In the genomic region with DNA sequence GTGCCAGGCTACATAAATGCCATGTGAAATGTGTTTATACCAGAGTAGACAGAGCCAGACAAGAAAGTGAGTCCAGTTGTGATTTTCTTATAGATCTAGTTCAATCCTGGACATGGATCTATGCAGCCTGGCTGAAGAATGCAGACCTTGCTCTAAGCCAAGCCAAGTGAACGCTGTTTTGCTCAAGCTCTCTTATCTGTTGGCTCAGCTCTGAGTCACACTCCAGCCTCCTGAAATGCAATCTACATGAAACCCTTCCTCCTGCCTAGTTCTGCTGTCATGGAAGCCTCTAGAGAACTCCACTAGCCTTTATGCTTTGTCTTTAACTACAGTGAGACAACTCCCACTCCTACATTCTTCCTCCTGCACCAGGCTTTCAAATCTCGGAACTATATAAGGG, we compare ENCODE assay signal across 17 mouse cellular contexts. TPM values are rescaled to one million over a fixed set of nuclear protein-coding genes. Genes with fewer than 3 reads are reported as not detected.
DNase-seq lines count a peak whose midpoint lies in the region; ATAC-seq and TF ChIP-seq lines count a peak whose summit lies in the region.
"Had no signal": no experiment of that assay in that cellular context is flagged by ENCODE, and none has a peak within 500 bp of the region (broad histone marks: within the 10 kb centered on the region; RNA-seq: fewer than 3 reads in every experiment).

No protein-coding gene starts in this region.

- no peak overlapping the region for H3K9ac ChIP-seq in lung, postnatal 0 days (replicated peaks; ENCODE audit: low read depth)
- H3K9ac ChIP-seq in heart, embryonic 15.5 days = no peak overlapping the region
- H3K9ac ChIP-seq: embryonic facial prominence, embryonic 13.5 days; limb, embryonic 15.5 days had no signal

- H3K27ac ChIP-seq in lung, postnatal 0 days (ENCODE audit: low read length) = no peak overlapping the region
- peak overlapping the region; percentile 76 for H3K27ac ChIP-seq in heart, embryonic 15.5 days
- H3K27ac ChIP-seq: embryonic facial prominence, embryonic 13.5 days; hindbrain, embryonic 10.5 days; limb, embryonic 15.5 days had no signal

- H3K4me2 ChIP-seq in lung, postnatal 0 days (replicated peaks; ENCODE audit: low read depth, low read length) = no peak overlapping the region
- H3K4me2 ChIP-seq in heart, embryonic 15.5 days = peak overlapping the region; percentile 6; the same call in 1 of the 2 replicates
- H3K4me2 ChIP-seq: embryonic facial prominence, embryonic 13.5 days; limb, embryonic 15.5 days had no signal

- 42% methylated on average over 2 of the region's 2 CpGs for WGBS in lung, postnatal 0 days
- WGBS in heart, embryonic 15.5 days = 17% methylated on average over 2 of the region's 2 CpGs

- no peaks in the 10 kb centered on the region for H3K9me3 ChIP-seq in lung, postnatal 0 days (ENCODE audit: low read length)
- no peaks in the 10 kb centered on the region for H3K9me3 ChIP-seq in heart, embryonic 15.5 days (replicated peaks)
- H3K9me3 ChIP-seq: embryonic facial prominence, embryonic 13.5 days; hindbrain, embryonic 10.5 days; limb, embryonic 15.5 days had no signal

- no peaks in the 10 kb centered on the region for H3K4me1 ChIP-seq in lung, postnatal 0 days (ENCODE audit: insufficient read depth, low read depth, low read length)
- peaks cover 26% of the 10 kb centered on the region for H3K4me1 ChIP-seq in heart, embryonic 15.5 days (replicated peaks)
- H3K4me1 ChIP-seq: hindbrain, embryonic 10.5 days; limb, embryonic 15.5 days had no signal

- H3K36me3 ChIP-seq in lung, postnatal 0 days (ENCODE audit: insufficient read depth, low read length) = no peaks in the 10 kb centered on the region
- H3K36me3 ChIP-seq in heart, embryonic 15.5 days = no peaks in the 10 kb centered on the region
- H3K36me3 ChIP-seq: embryonic facial prominence, embryonic 13.5 days; hindbrain, embryonic 10.5 days; limb, embryonic 15.5 days had no signal

- no peaks in the 10 kb centered on the region for H3K27me3 ChIP-seq in lung, postnatal 0 days (replicated peaks; ENCODE audit: insufficient read depth, low read length)
- H3K27me3 ChIP-seq in heart, embryonic 15.5 days = no peaks in the 10 kb centered on the region
- H3K27me3 ChIP-seq: limb, embryonic 15.5 days had no signal

- no peak for ATAC-seq in lung, postnatal 0 days
- peak; percentile 63; the same call in 1 of the 2 replicates for ATAC-seq in heart, embryonic 15.5 days (replicated peaks; ENCODE audit: insufficient number of reproducible peaks, insufficient read depth, low FRiP score, low read depth)
- ATAC-seq: forebrain, embryonic 16.5 days had no signal

- TF ChIP-seq CTCF in lung, postnatal 0 days (IDR thresholded peaks at IDR 0.05) = no peak

- peak; percentile 69 for DNase-seq in adrenal gland, adult 2 months
- no peak for DNase-seq in adrenal gland, adult 18-20 months (ENCODE audit: low spot score in 2 of 2)
- DNase-seq in lung, postnatal 0 days (ENCODE audit: low spot score) = peak; percentile 17
- DNase-seq in lung, postnatal 14 days = no peak
- DNase-seq in yolk sac, embryonic 10.5 days (ENCODE audit: low spot score) = peak; percentile 10
- DNase-seq in cerebellum, postnatal 25 days = no peak
- no peak for DNase-seq in kidney, postnatal 10 days
- DNase-seq: cerebellum, postnatal 14 days; gastrocnemius, postnatal 10 days; lung, postnatal 10 days had no signal

- H3K4me3 ChIP-seq in lung, postnatal 0 days (ENCODE audit: low read depth, low read length) = no peak overlapping the region
- no peak overlapping the region for H3K4me3 ChIP-seq in heart, embryonic 15.5 days
- H3K4me3 ChIP-seq: embryonic facial prominence, embryonic 13.5 days; hindbrain, embryonic 10.5 days; limb, embryonic 15.5 days had no signal

- TF ChIP-seq EP300 in lung, postnatal 0 days (IDR thresholded peaks at IDR 0.05) = no peak

RNA-seq across cellular contexts. Expression of gene Fcgr2b, which starts 14.0 kb away (rescaled TPM):
- 1 to 10 TPM; 7.6 to 8.3 TPM for total RNA-seq in adrenal gland, adult 2 months (2021)
- polyA plus RNA-seq in adrenal gland, adult 2 months (2012; rRNA removed) = 4.0 and 4.2 TPM in 2 replicates
- 10 to 100 TPM in 1 of 2 experiments, 1 to 10 TPM in 1; 7.0 to 15.6 TPM for total RNA-seq in adrenal gland, adult 18-20 months (2021)
- polyA plus RNA-seq in lung, postnatal 0 days (2015; fragmentation: Nextera tagmentation; extraction: Ambion mirVana) = 6.9 and 9.2 TPM in 2 replicates
- 1.2 and 2.9 TPM in 2 replicates for polyA plus RNA-seq in heart, embryonic 15.5 days (2015; fragmentation: Nextera tagmentation; extraction: Ambion mirVana)

RNA-seq across cellular contexts. Expression of gene Fcrla, which starts 34.9 kb away (rescaled TPM):
- under 1 TPM in 1 of 2 experiments, not detected in 1; 0.97 TPM for total RNA-seq in adrenal gland, adult 2 months (2021)
- polyA plus RNA-seq in adrenal gland, adult 2 months (2012; rRNA removed) = 0.52 and 1.2 TPM in 2 replicates
- total RNA-seq in adrenal gland, adult 18-20 months (2021) = under 1 TPM in 1 of 2 experiments, not detected in 1; 0.54 TPM
- 0.67 and 0.76 TPM in 2 replicates for polyA plus RNA-seq in lung, postnatal 0 days (2015; fragmentation: Nextera tagmentation; extraction: Ambion mirVana)
- 0.09 and 0.22 TPM in 2 replicates for polyA plus RNA-seq in heart, embryonic 15.5 days (2015; fragmentation: Nextera tagmentation; extraction: Ambion mirVana)
- total RNA-seq: left cerebral cortex, adult 8-10 months had no signal
- polyA plus RNA-seq: embryonic facial prominence, embryonic 13.5 days; forebrain, embryonic 16.5 days; hindbrain, embryonic 10.5 days; intestine, embryonic 14.5 days had no signal

RNA-seq across cellular contexts. Expression of gene Fcrlb, which starts 49.6 kb away (rescaled TPM):
- total RNA-seq in adrenal gland, adult 2 months (2021) = not detected
- 0.54 and 0.76 TPM in 2 replicates for polyA plus RNA-seq in adrenal gland, adult 2 months (2012; rRNA removed)
- not detected for total RNA-seq in adrenal gland, adult 18-20 months (2021)
- polyA plus RNA-seq in lung, postnatal 0 days (2015; fragmentation: Nextera tagmentation; extraction: Ambion mirVana) = 0.26 TPM in 1 of 2 replicates, not detected in the other
- 0.14 TPM in 1 of 2 replicates, not detected in the other for polyA plus RNA-seq in heart, embryonic 15.5 days (2015; fragmentation: Nextera tagmentation; extraction: Ambion mirVana)
- total RNA-seq: gastrocnemius, postnatal 10 days had no signal
- polyA plus RNA-seq: embryonic facial prominence, embryonic 13.5 days; hindbrain, embryonic 10.5 days; intestine, embryonic 14.5 days had no signal

RNA-seq across cellular contexts. Expression of gene Fcgr4, which starts 56.4 kb away (rescaled TPM):
- 1 to 10 TPM; 5.1 to 6.9 TPM for total RNA-seq in adrenal gland, adult 2 months (2021)
- polyA plus RNA-seq in adrenal gland, adult 2 months (2012; rRNA removed) = 1.6 and 2.0 TPM in 2 replicates
- total RNA-seq in adrenal gland, adult 18-20 months (2021) = 10 to 100 TPM in 1 of 2 experiments, 1 to 10 TPM in 1; 5.8 to 13.0 TPM
- 3.3 and 4.0 TPM in 2 replicates for polyA plus RNA-seq in lung, postnatal 0 days (2015; fragmentation: Nextera tagmentation; extraction: Ambion mirVana)
- polyA plus RNA-seq in heart, embryonic 15.5 days (2015; fragmentation: Nextera tagmentation; extraction: Ambion mirVana) = 1.1 and 1.4 TPM in 2 replicates

Comparison
In these comparisons a context has a peak if more than half of its experiments do, and no peak if none do; other contexts are left out.
1. DNase-seq: peak in adrenal gland, adult 2 months (single experiment), lung, postnatal 0 days (single experiment) and yolk sac, embryonic 10.5 days (single experiment); none in adrenal gland, adult 18-20 months (0 of 2), lung, postnatal 14 days (single experiment), cerebellum, postnatal 25 days (0 of 2) and kidney, postnatal 10 days (single experiment).